Mouse (Mus musculus) myocyte (in vitro differentiated cells): ENCODE results near the gene Creb5.

Experiments used
- POLR2A ChIP-seq: IDR thresholded peaks from one replicate; pipeline ENCODE4 v1.6.1; 2011; ENCODE audit warnings: low read depth, mild to moderate bottlenecking, control low read depth, moderate library complexity; ENCODE audit not compliant: insufficient read length
- USF1 ChIP-seq: IDR thresholded peaks from one replicate; pipeline ENCODE4 v1.6.1; 2011; ENCODE audit warnings: low read depth, mild to moderate bottlenecking, control low read depth, moderate library complexity

GRCm38 (mm10) chr6:53394026-53394425 lies 107.0 kb downstream of the Creb5 start:
- TF ChIP-seq USF1 (no peak), POLR2A (no peak)
